Mouse (Mus musculus) B cell, adult 2 months (primary cell): ENCODE measurements around the gene Clrn1.

Source experiments
- DNase-seq, 2 experiments: peaks; one replicate each; pipeline ENCODE4 v3.0.0; 2022

Clrn1 gene

DNA sequence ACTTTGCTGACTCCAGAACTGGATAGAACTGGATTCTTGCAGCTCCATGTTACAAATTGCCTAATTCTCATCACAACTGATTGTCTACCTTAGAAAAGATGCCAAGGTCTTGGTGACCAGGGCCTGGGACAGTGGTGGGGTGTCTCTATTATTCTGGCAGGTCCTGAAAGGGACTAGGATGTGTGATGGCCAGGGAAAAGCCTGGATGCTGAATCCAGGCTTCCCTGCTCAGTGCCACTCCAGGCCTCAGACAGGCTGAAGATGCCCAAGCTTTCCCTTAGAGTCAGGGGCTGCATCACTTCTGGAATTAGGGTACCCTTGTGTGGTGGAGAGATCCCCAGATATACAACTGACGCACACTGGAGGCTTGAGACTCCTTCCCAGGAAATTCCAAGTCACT, 55.2 kb downstream of the Clrn1 start:
- DNase-seq = no peak

- no peak for DNase-seq
Observed at GRCm38 (mm10) chr3:58828366-58829153, 56.6 kb downstream of the Clrn1 start.

DNA sequence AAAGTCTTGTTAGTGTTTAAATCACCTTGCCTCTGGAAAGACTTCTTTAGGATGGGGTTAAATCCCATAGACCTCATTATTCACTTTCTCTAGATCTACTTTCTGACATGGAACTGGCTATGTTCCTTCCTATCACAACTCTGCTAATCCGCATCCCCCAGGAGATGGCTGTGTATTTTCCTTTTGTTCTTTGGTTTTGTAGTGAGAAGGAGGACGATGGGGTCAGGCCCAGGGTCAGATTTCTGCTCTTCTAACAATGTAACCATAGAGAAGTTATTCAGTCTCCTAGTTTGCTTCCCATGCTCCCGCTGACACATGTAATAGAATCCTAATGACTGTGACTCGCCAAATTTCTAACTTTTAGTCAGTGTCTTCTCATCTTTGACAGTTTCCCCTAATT, 58.9 kb downstream of the Clrn1 start:
- no peak for DNase-seq

DNA sequence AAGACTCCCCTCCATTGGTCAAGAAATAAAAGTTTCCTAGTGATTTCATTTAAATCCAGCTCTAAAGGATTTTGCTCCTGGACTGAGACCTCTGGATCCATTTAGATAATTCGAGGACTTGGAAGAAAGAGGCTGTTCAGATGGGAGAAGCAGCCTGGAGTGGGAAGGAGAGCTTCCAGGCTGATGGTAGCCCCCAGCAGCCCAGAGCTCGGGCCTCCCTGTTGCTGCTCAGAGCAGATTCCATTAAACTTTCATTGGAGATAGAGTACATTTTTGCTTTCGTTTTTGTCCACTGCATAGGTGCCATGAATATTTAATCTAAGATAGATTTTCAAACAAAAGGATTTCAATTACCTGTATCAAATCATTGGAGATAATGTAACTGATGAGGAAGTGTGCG, 62.9 kb downstream of the Clrn1 start, which contains the start of gene Mindy4b-ps:
TSS of gene Mindy4b-ps (minus strand) at position 101 of the 400 bp plus-strand sequence.
- DNase-seq = no peak

- DNase-seq = no peak
Observed at GRCm38 (mm10) chr3:58817337-58817736, 67.8 kb downstream of the Clrn1 start.

- DNase-seq = no peak
Observed at GRCm38 (mm10) chr3:58814191-58814590, 70.9 kb downstream of the Clrn1 start.

DNA sequence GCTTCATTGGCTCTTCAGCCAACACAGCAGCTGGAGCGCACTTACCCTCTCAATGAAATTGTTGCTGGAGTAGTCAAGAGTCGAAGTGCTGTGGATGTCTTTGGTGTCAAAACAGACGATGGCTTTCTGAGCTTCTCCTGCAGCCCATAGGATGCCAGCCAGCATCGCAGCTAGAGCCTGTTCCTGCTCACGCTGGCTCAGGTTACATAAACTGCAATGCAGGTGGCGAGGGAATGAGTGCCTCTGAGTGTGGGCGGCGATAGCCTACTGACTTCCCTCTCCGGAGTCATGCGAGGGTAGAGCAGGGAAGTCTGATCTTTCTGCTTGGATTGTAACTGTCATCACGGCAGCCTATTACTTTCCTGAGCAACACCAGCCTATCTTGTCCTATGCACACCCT, 74.8 kb downstream of the Clrn1 start:
- no peak for DNase-seq

- no peak for DNase-seq
Observed at GRCm38 (mm10) chr3:58809111-58809915, 75.8 kb downstream of the Clrn1 start.

DNA sequence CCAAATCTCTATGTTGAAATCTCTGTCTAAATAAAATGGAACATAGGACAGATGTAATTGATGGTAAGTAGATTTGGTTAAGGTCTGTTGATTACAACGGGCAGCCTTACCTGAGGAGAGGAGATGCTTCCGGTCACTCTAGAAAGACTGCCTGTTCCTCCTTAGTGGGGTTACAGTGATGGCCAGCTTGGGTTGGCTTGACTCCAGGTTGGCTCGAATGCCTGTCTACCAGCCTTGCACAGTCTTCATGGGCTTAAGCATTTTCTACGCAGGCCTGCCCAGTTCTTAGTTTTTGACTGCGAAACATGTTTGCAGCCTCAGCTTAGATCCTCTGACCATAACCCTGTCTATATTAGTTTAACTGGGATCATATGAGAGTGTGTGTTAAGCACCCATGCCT, 76.5 kb downstream of the Clrn1 start:
- no peak for DNase-seq

DNA sequence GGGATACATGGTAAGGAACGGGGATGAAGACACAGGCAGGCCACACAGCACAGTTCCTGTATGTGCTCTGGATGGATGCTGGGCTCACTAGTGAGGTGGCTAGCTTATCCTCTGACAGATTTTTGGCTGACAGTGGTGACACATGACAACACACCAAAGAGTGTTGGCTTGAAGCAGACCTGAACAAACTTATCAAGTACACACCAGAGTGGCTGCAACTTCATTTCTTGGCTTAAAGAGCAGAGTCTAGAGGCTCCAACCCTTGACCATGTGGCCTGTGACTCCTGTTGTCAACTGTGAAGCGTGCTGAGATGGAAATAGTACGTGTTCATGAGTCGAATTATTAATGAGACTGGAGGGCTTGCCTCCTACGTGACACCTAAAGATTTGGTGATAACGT, 80.4 kb downstream of the Clrn1 start:
- DNase-seq = no peak

DNA sequence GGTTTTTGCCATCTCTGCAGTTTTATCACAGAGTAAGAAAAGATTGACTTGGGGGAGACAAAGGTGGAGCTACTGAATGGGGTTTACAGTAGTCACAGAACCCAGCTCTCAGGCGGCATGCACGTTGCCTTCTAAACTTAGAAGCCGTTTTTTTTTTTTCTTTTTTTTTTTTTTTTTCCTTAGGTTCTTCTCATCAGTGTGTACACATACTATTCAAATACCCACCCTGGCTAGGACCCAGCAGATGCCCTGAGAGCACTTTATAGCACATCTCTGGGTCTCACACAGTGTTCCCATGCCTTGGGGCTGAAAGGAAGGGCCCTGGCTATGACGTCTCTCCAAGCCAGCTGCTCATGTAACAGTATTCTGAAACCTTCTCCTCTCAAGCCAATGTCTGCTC, 86.5 kb downstream of the Clrn1 start:
- DNase-seq = no peak

DNA sequence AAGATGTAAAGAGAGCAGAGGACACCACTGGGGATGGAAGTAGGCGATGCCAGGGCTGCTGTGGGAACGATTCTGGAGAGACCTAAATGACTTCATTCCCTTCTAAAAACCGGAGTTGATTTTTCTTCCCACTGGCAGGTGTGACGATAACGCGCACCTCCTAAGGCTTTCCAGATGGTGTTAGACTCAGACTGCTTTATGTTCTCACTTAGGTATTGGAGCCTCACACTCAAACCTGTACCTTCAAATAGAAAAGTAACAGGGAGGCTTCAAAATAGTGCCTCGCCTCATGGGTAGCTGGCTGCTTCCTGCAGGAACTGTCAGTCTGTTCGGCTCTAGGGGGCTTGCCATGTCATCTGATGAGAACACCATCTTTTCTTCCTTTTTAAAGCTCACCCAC, 86.9 kb downstream of the Clrn1 start:
- DNase-seq = no peak
